Mouse (Mus musculus) thymus, postnatal 14 days (tissue): Measurements from ENCODE around the gene Flg.

Experiments used
- DNase-seq: peaks from one replicate; pipeline ENCODE4 v3.0.0; 2021

Gene Flg

GRCm38 (mm10) chr3:93273223-93273622 lies at the start of gene Flg:
Gene Flg, plus strand, starts transcription at chr3:93273523.
- no peak for DNase-seq

GRCm38 (mm10) chr3:93297542-93297941 lies 24.2 kb downstream of the Flg start:
- no peak for DNase-seq

GRCm38 (mm10) chr3:93299832-93300231 lies 26.5 kb downstream of the Flg start:
- DNase-seq: no peak

GRCm38 (mm10) chr3:93301896-93302295 lies 28.6 kb downstream of the Flg start:
- DNase-seq: no peak

- DNase-seq: no peak
These were observed 32.8 kb downstream of the Flg start for GRCm38 (mm10) chr3:93306142-93306541.

- DNase-seq: no peak
These were observed 38.0 kb downstream of the Flg start for GRCm38 (mm10) chr3:93311371-93311770.

- no peak for DNase-seq
These were observed 41.1 kb downstream of the Flg start for GRCm38 (mm10) chr3:93314388-93314787.

GRCm38 (mm10) chr3:93319449-93319848 lies 46.1 kb downstream of the Flg start, which contains the start of gene Hrnr:
Gene Hrnr, plus strand, starts transcription at chr3:93319749.
- no peak for DNase-seq

- no peak for DNase-seq
These were observed 64.4 kb downstream of the Flg start for GRCm38 (mm10) chr3:93337749-93338148.

GRCm38 (mm10) chr3:93340021-93340420 lies 66.7 kb downstream of the Flg start:
- DNase-seq: no peak
